Mouse (Mus musculus): ENCODE measurements around the gene Lgals3.
"Not testable (repeated sequence)": the region's sequence is repeated elsewhere in the genome, so short reads cannot be mapped to it uniquely, and the experiment has no call there.

Lgals3 gene

GRCm38 (mm10) chr14:47367461-47367860 lies at the start of gene Lgals3:
TSS of gene Lgals3 (plus strand) at chr14:47367751.
- DNase-seq (ENCODE audit: low spot score), result peak; percentile 39

- DNase-seq (ENCODE audit: low spot score), result no peak
These were observed 48.2 kb upstream of the Lgals3 start for GRCm38 (mm10) chr14:47319362-47319761.

DNA sequence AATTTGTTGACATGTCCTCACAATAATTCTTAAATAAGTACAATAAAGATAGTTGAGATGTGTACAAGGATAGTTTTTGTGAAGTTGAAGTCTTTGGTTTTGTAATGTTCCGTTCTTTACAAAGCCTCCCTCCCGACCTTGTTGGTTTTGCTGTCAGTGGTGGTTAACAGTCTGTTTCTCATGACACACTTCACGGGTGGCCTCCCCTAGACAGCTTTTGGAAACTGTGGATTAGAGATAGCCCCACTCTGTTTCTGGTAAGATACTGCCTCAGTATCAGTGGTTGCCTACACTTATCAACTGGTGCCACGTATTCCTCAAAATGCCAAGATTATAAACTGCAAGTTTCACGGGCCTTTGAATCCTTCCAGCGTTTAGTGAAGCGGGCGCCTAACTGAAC lies 46.0 kb upstream of the Lgals3 start:
- not testable (repeated sequence) for DNase-seq (ENCODE audit: low spot score)

DNA sequence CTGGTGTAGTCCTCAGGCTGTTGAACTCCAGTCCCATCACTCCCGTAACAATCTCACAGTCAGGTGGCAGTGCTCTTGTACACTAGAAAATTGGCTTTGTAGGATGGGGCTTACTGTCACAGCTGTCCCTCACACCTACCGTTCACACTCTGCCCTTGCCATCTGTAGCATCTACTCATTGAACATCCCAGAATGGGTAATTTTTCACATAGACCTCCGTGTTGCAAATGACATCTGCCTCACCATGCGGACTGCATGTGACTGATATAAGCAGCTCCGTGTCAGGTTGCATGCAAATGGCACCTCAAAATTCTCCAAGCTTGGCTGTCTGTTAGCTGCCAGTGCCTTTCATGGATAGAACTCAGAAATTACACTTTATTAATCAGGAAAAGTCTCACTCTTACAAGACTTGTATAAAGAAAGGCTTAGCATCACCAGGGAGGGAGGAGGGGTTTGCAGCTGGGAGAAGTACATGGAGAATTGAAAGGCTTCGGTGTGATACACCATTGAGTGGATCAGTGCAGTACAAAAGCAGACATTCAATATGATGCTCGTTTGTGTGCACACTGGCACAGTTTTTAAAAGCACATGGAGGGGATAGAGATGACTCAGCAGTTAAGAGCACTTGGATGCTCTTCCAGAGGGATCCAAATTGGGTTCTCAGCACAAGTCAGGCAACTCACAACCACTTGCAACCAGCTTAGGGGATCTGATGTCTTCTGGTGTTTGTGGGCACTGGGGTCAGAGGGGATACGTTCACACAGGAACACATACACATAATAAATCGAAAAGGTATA lies 41.4 kb upstream of the Lgals3 start:
- no peak for DNase-seq (ENCODE audit: low spot score)

- no peak for DNase-seq (ENCODE audit: low spot score)
These were observed 40.2 kb upstream of the Lgals3 start for GRCm38 (mm10) chr14:47327347-47327746.

DNA sequence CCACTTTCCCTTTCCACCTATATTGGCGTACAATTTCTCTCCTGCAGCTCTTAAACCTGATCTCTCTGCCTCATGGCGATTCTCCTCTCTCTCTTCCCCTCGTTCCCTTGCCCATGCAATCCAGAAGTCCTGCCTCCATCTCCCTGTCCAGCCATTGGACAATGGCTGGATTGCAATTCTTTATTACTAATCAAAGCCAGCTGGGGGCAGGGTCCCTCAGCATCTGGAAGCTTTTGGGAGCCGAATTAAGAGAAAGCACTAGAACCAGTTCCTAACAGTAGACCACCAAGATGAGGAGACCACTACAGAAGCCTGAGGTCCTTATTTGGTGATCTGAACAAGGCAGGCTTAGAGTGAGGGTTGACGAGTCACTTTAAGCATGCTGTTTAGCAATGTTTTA lies 35.6 kb upstream of the Lgals3 start:
- no peak for DNase-seq (ENCODE audit: low spot score)

GRCm38 (mm10) chr14:47334819-47335218 lies 32.7 kb upstream of the Lgals3 start:
- DNase-seq (ENCODE audit: low spot score), result peak; percentile 47

DNA sequence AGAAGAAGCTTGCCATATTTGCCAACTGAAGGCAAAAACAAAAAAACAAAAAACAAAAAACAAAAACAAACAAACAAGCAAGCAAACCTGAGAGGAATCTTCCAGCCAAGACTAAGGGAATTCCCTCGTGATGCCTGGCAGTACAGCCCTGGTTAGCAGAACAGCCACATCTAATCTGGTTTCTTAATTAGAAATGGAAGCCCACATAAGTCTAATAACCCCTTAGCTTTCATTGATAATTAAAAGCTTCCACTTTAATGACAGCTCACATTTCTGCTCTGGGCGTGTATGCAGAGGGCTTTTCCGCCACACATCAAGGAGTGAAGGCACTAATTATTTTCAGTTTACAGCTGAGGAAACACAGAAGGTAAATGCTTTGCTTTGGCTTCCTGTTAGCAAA lies 32.3 kb upstream of the Lgals3 start:
- no peak for DNase-seq (ENCODE audit: low spot score)

DNA sequence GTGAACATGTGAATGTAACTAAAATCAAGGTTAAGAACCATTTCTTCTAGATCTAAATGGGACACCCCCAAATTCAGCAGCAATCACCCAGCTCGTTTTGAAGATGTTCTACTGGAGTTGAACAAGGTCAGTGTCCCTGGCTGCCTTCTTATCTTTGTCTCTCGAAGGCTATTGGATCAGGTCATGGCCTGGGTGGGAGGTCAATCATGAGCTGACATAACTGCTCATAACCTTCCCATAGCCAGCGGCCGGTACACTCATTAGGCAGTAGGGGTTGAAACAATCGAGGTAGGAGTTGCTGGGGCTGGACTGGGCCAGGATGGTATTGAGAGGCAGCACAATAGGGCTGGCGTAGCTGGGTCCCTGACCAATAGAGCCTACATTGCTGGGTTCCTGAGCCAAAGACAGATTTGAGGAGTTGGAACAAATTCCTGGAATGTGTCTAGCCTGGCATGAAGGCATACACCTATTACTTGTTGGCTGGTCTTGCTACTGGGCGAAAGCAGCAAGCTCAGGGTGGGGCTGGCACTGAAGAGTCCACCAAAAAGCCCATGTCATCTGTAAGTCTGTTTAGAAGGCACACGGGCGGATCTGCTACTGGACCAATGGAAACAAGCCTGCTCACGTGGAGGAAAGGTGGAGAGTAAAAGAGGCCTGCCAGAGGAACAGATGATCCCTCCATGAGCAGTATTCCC lies 27.2 kb upstream of the Lgals3 start:
- no peak for DNase-seq (ENCODE audit: low spot score)

DNA sequence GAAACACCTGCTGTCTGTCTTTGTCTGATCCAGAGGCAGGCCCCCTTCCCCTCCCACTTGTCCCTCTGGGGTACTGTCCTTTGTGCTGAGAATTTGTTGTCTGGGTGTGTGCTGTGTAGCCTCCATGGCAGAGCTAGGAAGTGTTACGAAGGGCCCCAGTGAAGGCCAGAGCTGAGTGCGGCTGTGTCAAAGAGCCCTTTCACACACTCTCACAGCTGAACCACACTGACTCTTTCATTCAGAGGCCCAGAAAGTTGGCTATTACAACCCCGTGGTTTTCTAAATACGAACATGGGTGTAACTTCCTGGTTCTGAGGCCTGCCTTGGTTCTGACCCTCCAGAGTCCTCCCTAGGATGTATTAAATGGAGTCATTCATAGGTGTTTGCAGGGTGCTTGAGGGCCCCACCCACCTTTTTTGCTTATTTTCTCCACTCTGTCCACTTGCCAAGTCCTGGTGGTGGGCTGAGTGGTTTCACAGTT lies 25.7 kb upstream of the Lgals3 start:
- no peak for DNase-seq (ENCODE audit: low spot score)

DNA sequence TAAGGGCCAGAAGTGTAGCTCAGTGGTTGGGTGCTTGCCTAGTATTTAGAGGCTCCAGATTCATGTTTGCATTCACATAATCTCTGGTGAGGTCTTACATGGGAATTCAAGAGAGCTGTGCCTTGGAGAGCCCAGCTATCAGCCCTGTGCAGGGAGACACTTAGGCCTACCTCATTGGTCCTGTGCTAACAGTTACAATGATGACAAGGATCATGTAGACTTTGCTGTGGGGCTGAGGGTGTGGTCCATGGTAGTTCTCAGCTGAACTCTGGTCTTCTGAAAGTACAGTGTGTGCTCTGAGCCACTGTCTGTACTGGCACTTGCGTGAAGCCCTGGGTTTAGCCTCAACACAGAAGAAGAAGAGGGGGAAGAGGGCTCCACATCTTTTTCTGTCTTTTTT lies 20.8 kb upstream of the Lgals3 start:
- no peak for DNase-seq (ENCODE audit: low spot score)

DNA sequence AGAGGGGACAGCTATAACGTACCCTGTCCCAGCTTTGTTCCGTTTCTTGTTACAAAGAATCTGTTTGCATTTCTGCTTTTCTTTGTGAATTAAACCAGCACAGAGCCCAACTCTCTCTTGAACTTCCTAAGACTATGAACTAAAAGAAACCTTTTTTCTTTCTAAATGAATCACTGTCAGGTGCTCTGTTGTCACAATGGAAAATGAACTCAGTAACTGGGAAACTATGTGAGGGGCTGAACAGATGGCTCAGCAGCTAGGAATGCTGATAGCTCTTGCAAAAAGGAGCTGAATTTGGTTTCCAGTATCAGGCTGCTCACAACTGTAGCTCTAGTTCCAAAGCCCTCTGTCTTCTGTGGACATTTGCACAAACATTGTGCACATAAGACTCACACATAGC lies 16.6 kb upstream of the Lgals3 start:
- DNase-seq (ENCODE audit: low spot score), result no peak

DNA sequence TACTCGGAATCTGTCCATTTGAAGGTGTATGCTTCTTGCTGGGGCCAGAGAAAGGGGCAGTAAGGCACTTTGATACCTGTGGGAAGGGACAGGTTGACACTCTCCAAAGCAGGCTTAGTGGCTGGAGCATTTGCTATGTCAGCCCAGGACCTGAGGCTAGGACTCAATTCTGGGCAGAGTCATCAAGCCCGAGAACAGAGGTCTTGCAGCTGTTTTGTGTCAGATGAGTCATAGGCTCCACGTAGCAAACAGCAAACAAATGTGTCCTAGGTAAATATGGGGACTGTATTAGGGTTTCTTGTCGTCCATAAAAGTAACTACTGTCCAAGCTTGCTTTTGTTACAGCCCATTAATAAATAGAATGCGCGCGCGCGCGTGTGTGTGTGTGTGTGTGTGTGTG lies 15.3 kb upstream of the Lgals3 start:
- no peak for DNase-seq (ENCODE audit: low spot score)

DNA sequence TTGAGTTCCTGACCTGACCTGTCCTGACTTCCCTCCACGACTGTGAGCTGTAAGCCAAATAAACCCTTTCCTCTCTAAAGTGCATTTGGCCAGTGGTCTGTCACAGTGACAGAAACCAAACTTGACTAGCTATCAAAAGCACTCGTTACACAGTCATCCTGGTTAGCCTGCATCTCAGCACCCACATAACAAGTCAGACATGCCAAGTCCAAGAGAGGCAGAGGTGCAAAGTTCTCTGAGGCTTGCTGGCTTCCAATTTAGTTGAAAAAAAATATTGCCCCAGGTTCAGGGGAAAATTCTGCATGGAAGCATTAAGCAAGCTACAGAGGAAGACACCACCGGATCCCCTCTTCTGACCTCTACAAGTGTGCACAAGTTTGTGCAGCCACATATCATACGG lies 14.3 kb upstream of the Lgals3 start:
- no peak for DNase-seq (ENCODE audit: low spot score)

- DNase-seq (ENCODE audit: low spot score), result no peak
These were observed 13.4 kb upstream of the Lgals3 start for GRCm38 (mm10) chr14:47354111-47354577.

- DNase-seq (ENCODE audit: low spot score), result no peak
These were observed 12.6 kb upstream of the Lgals3 start for GRCm38 (mm10) chr14:47354948-47355347.

- no peak for DNase-seq (ENCODE audit: low spot score)
These were observed 10.9 kb upstream of the Lgals3 start for GRCm38 (mm10) chr14:47356622-47357021.

DNA sequence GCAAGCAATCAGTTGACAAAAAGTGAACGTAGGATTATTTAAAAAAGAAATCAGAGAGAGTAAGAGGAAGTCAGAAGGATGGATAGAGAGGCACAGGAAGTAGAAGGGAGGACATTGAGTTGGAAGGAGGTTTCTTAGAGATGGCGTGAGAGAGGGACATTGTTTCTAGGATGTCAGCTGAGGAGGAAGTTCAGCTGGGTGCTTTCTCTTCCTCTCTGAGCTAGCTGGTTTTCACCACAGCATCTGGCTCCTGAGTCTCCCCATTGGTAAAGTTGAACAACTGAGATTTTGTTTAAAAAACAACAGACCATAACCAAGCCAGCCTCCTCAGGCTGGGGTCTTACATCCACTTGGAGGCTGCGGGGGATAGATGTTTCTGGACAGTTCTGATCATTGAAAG lies 7.9 kb upstream of the Lgals3 start:
- DNase-seq (ENCODE audit: low spot score), result no peak

DNA sequence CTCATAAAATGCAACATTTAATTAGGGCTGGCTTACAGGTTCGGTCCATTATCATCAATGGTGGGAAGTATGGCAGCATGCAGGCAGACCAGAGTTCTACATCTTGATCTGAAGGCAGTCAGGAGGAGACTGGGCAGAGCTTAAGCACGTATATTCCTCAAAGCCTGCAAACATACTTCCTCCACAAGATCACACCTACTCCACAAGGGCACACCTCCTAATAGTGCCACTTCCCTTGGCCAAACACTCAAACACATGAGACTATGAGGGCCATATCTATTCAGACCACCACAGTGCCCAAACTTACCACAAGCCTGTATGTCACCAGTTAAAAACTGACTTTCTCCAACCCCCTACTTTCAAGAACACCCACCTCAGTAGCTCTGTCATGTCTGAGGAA lies 6.1 kb upstream of the Lgals3 start:
- DNase-seq (ENCODE audit: low spot score), result no peak

DNA sequence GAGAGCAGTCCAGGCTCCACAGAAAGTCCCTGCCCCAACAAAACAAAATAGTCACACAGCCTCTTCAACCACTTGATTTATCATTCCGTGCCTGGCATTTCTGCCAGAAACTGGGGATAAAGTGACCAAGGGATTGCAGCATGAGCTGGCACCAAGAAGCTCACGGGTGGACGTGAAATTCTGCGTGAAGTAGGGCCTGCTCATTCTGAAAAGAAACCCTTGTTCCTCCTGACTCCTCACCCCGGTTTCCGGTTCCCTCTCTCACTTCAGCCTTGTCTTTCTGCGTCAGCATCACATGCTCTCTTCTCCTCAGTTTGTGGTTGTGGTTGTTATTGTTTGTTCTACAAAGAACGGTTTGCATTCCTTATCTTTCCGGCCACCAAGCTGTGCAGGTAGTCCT lies 5.7 kb upstream of the Lgals3 start:
- DNase-seq (ENCODE audit: low spot score), result no peak

GRCm38 (mm10) chr14:47364742-47365449 lies 2.7 kb upstream of the Lgals3 start:
- DNase-seq (ENCODE audit: low spot score), result no peak

DNA sequence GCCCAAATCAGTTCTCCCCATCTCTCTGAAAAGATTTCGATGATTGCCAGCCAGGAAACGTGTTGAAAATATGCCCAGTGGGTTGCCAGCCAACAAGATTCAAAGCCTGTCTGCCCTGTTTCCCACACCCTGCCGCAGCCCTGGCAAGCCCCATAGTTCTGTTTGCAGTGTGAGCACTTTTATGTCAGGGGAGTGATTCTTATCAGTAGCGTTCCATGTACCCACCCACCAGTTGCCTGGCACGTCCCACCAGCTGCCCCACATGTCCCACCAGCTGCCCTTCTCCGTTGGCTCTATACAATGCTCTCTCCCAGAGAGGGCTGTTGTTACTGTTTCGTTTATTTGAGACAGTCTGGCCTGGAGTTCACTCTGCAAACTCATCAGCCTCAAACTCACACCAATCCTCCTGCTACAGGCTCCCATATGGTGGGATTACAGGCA lies 650 bp upstream of the Lgals3 start:
- no peak for DNase-seq (ENCODE audit: low spot score)

- no peak for DNase-seq (ENCODE audit: low spot score)
These were observed 2.2 kb downstream of the Lgals3 start for GRCm38 (mm10) chr14:47369741-47370140.
